Mouse (Mus musculus) large intestine, adult 2 months (tissue): ENCODE data around the gene Mrps16. TPM values are rescaled to one million over a fixed set of nuclear protein-coding genes. Genes with fewer than 3 reads are reported as not detected.

ENCODE experiments used
- DNase-seq: peaks from one replicate; pipeline ENCODE4 v3.0.0-alpha.2; 2012; ENCODE audit warnings: low read depth, low spot score
- WGBS: fragments of 180-500 bp; shearing (Covaris S2); methylation state at CpG from one replicate; pipeline ENCODE4 v1.1.7; 2018; 5-methylcytosine and 5-hydroxymethylcytosine counted together
- polyA plus RNA-seq: library from polyadenylated mRNA; depleted of rRNA; stranded (reverse); fragments of >200 nt; gene quantifications from 2 replicates; pipeline ENCODE4 v1.2.3, GENCODE M21; 2012; rRNA removed

The Mrps16 gene
- polyA plus RNA-seq: 40.4 and 46.0 TPM in 2 replicates

DNA sequence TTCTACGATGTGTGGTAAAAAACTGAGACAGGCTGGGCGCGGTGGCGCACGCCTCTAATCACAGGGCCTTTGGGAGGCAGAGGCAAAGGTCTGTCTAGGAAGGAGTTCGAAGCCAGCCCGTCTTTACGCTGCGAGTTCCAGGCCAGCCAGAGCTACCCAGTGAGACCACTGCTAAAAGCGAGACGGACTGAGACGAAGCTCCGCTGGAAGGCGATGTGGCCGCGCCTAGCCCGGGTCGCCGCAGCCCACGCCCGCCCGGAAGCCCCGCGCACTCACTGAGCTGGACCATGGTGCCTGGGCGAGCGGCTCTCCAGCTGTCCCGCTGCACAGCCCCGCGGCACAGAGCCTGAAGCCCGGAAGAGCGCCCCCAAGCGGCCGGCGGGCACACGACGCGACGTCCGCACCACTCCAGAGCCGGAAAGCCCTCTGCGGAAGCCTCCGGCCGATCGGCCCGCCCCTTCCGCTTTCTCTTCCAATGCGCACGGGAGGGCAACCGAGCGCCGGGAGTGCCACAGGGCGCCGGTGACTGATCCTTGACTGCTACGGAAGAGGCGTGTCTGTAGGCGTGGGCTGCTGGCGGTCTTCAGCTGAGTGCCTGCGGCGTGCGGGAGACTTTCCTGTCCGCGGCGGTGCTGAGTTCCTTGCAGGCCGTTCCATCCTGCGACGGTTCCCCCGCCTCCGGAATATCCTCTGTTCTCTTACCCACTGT lies at the start of gene Mrps16:
Gene Mrps16, minus strand, starts transcription at position 430 of the 709 bp plus-strand sequence.
- WGBS: under 1% methylated on average over 68 of the region's 68 CpGs
- DNase-seq: peak; percentile 88

DNA sequence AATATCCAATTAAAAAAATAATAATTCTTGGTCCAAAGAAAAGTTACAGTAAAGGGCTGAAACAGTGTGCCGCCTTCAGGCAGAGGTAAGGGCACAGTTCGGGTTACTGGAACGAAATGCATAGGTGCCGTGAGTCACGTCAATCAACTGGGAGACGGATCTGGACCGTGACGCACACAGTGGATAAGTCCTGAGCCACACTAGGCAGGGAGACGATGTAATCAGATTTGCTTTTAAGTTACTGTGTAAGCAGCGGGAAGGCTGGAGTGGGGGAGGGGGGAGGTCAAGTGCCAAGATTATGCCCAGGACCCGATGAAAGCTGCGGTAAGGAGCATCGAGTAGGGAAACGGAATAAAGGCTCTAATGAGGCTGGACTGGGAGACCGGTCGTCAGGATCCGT lies 48.8 kb upstream of the Mrps16 start:
- WGBS: 79% methylated on average over 17 of the region's 17 CpGs
- DNase-seq: no peak

DNA sequence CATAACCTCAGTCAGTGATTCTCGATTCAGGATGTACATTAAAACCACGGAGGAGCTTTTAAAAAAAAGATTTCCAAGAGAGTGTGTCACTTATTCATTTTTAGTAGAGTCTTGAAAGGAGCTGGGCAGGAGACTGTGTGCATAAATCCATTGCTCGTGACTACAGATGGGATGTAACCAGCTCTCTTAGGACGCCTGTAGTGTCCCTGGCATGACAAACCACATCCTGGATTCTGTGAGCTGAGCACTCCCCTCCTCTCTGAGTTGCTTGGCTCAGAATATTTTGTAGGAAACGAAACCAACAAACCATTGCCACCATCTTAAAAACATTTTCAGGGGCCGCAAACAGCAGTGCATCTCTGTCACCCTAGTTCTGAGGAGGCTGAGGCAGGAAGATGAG lies 43.5 kb upstream of the Mrps16 start:
- WGBS: 60% methylated on average over 6 of the region's 6 CpGs
- DNase-seq: no peak

DNA sequence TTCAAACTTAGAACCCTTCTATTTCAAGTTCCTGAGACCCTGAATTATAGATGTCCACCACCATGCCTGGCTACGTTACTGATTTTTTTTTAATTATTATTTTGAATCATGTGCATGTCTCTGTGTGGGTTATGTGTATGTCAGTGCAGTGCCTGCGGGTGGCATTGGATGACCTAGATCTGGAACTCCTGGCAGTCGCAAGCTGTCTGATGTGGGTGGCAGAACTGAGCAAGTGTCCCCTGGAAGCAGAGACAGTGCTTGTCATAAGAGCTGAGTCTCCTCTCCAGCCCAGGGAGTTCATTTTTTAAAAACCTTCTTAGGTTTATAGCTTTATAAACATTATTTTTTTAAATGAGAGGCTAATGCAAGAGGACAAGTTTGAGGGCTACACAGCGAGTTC lies 39.0 kb upstream of the Mrps16 start:
- WGBS: 83% methylated on average over 4 of the region's 4 CpGs
- no peak for DNase-seq

DNA sequence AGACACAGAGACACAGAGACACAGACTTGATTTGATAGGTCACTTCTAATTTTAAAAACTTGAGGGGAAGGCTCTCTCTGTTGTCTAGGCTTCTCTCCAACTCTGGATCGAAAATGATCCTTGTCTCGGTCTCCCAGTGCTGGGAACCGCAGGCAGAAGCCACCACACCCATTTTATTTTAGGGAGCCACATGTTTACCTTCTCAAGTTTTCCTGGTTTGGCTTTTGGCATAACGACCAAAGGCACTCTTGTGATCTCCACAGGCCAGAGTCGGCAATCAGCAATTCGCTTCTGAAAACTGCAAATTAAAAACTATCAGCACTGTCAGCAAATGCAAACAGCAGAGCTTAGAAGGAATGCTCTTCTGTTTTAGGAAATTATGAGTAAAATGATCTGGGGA lies 38.3 kb upstream of the Mrps16 start:
- DNase-seq: no peak
- WGBS: 15% methylated on average over 6 of the region's 6 CpGs

DNA sequence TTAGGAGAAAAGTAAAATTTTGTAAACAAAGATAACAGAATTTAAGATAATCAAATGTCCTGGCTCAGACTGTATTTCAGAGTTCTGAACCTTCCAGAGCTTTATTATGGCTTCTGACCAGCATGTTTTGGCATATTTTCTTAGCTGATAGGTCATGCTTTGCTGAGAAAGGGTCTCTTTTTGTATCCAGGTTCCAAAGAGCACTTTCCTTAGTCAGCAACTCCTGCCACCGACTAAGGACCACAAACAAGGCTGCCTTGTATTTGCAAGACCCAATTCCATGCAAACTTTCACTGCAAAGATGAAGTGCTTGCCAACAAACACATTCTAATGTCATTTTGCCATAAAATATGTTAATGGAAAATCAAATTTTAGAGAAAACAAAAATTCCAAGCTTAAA lies 36.4 kb upstream of the Mrps16 start:
- WGBS: 39% methylated on average over 1 of the region's 1 CpGs
- no peak for DNase-seq

DNA sequence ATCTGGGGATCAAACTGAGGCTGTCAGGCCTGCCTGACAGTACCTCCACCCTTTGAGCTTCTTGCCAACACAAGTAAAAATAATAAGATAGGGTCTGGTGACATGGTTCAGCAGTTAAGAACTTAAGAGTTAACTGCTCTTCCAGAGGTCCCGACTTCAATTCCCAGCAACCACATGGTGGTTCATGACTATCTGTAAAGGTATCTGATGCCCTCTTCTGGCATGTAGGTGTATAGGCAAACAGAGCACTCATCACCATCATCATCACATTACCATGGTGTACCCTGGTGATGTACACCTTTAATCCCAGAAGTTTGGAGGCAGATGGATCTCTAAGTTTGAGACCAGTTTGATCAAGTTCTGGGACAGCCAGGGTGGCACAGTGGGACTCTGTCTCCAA lies 35.2 kb upstream of the Mrps16 start:
- DNase-seq: no peak
- 40% methylated on average over 1 of the region's 1 CpGs for whole genome bisulfite sequencing

DNA sequence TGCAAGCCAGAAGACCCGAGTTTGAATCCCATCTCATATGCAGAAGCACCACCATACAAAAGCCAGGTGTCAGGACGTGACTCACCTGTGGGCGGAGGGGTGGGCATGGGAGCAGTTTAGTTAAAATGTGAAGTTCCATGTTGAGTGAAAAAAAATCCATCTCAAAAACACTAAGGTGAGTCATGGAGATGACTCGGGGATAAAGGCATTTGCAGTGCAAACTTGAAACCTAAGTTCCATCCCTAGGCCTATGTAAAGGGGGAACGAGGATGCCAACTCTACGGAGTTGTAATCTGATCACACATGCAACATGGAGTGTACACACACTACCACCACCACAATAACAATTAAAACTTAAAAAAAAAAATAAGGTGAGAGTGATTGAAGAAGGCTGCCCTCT lies 29.6 kb upstream of the Mrps16 start:
- WGBS: 87% methylated on average over 6 of the region's 6 CpGs
- DNase-seq: no peak

DNA sequence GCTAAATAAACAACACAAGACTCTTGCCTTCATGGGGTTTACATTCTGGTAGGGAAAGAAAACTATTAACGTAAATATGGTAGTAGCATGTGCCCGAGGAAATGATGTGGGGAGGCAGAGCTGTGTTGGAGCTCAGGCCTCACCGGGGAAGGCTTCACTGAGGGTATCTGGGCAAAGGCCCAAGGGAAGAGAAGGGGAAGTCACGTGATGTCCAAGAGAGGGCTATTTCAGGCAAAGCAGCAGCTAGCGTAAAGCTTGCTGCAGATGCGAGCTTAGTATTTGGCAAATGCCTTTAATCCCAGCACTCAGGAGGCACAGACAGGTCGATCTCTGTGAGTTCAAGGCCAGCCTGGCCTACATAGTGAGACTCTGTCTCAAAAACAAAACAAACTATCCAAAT lies 28.8 kb upstream of the Mrps16 start:
- 60% methylated on average over 7 of the region's 7 CpGs for WGBS
- DNase-seq: no peak

DNA sequence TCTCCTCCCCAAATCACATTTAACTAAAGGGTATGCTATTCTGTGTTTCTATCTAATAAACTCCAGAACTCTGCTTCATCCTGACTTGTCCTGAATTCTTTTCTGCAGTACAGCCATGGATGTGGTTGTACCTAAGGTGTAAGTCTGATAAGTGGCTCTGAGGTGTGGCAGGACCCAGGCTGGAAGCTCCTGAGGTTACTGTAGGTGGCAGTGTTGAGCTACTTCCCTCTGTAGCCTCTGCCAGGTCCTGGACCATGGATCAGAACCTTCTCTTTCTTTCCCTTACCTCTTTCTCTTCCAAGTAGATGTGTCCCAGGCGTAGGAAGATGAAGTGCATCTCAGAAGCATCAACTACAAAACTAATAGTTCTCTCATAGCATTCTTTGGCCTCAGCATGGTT lies 6.6 kb upstream of the Mrps16 start:
- WGBS: 76% methylated on average over 1 of the region's 1 CpGs
- DNase-seq: no peak

DNA sequence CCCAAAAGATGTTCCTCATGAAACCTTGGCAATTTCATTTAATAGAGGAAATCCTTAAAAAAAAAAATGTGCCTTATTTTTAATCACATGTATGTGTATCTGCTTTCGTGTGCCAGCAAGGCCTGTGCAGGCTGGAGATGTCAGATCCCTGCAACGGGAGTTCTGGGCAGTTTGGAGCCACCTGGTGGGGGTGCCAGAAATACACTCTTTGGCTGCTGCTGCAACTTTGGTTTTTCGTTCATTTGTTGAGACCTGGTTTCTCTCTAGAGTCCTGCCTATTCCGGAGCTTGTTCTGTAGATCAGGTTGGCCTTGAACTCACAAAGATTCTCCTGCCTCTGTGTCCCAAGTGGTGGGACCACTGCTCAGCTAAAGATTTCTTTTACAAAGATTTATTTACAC lies 5.4 kb upstream of the Mrps16 start:
- no peak for DNase-seq
- WGBS: 37% methylated on average over 4 of the region's 4 CpGs

DNA sequence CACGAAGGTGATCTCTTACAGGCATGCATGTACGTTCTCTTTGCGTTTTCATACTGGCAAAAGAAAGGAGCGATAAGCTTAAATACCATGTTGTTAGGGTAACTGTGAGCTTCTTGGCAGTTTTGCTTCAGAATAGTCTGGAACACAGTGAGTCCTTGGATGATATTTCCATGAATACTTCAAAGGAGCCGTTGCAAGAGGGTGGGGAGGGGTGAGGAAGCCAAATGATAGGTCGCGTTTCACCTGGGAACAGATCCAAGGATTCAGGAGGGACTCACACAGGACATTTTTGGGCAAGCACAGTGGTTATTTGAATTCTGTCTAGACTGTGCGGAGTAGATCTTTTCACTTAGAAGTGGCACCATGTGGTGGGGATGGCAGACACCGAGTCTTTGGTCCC lies 3.8 kb upstream of the Mrps16 start:
- no peak for DNase-seq
- WGBS: 69% methylated on average over 9 of the region's 9 CpGs

DNA sequence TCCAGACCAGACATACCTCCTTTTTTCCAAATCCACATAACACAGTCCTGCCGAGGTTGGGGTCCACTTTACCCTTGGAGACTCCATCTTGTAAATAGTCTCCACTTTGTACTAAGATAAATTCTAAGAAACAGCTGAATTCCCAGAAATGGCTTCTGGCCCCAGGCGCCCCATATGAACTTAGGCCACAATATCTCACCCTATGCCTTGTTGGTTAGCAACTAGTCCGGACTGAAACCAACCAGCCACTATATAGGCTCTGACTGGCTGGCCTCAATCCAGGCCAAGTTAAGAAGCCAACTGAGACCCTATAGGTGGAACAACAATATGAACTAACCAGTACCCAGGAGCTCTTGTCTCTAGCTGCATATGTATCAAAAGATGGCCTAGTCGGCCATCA lies 1.1 kb downstream of the Mrps16 start:
- no peak for DNase-seq
- 77% methylated on average over 4 of the region's 4 CpGs for WGBS

DNA sequence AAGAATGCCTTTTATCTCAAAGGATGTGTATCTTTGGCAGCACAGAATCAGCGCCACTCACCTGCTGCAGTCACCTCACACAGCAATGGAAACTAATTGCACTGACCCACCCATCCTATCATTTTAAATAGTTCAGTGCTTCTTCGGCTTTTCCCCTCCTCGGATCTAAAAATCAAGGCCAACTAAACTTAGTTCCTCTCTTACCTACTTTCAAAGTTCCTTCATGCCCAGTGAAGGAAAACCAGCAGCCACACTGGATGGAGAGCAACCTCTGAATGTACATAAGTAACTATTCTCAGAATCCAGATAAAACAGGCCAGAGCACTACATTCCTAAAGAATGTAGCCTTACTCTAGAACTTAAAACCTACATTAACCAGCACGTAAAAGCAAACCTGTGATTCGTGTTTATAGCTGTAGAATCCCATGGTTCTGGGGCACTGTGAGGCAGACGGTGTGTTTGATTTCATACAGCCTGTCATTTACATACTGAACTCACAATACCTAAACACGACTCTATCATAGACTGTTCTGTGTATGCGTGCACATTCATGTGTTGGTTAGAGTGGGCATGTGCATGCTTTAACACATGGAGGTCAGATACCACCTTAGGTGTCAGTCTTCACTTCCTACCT lies 3.9 kb downstream of the Mrps16 start:
- 69% methylated on average over 8 of the region's 8 CpGs for WGBS
- DNase-seq: no peak

DNA sequence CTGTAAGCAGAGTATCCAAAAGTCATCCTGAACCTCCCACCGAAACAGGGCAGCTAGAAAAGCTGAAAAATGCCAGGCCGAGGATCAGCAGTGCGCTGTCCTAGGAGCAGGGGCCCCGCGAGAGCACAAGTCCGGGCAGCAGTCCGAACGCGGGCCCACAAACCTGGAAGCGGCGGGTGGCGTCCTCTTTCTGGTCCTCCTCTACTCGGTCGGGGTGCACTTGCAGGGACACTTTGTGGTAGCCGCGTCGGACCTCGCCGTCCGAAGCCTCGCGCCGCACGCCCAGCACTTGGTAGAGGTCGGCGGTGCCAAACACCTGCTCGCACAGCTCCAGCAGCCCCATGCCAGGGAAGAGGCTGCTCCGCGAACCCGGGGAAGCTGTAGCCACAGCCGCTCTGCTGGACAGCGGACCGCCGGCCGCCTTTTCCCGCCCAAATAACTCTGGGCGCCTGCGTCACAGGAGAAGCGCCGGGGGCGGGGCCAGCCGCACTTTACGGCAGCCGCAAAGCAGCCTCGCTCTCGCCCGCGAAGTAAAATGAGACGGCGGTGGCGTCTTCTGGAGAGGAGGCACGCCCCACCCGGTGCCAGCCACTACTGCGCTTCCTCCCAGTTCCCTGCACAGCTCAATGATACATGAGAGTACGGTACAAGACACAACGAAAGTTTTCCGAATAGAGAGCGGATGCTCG lies 4.8 kb downstream of the Mrps16 start, which contains the start of gene Dnajc9:
Gene Dnajc9, minus strand, starts transcription at position 470 of the 689 bp plus-strand sequence.
- DNase-seq: peak; percentile 57
- under 1% methylated on average over 59 of the region's 59 CpGs for WGBS

DNA sequence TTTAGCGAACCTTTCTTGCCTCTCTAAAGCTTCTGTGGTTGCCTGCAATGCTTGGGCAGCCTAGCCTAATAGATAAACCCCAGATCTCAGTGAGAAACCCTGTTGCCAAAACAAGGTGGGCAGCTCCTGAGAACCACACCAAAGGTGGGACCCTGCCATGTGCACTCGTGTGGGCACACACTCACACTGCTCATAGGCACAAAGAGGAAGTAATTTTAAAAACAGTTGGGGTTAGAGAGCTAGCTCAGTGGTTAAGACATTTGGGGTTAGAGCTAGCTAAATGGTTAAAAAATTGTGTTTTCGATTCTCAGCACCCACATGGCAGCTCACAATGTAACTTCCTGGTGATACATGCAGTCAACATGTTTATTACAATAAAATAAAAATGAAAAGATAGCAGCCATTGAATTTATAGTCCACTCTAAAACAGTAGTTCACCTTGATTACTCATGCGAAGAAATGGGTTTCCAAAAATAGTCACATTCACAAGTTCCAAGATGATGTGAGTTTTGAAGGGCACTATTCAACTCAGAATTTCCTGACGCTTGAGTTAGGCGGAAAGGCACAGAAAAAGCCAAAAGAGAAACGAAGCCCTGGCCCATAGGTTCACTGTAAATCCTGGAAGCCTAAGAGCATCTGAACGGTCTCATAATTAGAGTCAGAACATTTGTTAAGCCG lies 13.5 kb downstream of the Mrps16 start:
- WGBS: 82% methylated on average over 9 of the region's 9 CpGs
- DNase-seq: no peak

DNA sequence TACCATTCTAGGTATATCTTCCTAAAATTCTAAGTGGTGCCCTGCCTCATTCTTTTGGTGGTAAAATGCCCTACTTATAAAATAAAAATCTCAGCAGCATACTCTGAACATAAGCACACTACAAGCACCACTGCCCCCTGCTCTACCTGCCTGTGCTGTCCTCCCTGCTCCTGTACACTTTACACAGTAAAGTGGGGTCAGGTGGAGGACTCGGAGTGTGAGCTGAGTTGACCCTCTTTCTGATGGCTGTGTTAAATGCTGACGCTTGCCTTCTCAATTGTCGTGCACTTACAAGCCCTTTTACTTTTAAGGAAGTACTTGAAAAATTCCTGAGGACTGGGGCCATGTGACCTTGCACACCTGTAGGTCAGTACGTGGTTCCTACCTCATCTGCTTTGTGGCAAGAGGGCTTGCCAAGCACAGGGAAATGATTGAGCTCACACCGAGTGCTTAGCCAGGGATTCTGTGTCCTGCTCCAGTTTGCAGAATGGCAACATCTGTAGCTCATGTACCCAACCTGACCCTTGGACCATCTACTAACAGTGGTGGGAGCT lies 14.3 kb downstream of the Mrps16 start:
- no peak for DNase-seq
- 72% methylated on average over 5 of the region's 5 CpGs for WGBS

DNA sequence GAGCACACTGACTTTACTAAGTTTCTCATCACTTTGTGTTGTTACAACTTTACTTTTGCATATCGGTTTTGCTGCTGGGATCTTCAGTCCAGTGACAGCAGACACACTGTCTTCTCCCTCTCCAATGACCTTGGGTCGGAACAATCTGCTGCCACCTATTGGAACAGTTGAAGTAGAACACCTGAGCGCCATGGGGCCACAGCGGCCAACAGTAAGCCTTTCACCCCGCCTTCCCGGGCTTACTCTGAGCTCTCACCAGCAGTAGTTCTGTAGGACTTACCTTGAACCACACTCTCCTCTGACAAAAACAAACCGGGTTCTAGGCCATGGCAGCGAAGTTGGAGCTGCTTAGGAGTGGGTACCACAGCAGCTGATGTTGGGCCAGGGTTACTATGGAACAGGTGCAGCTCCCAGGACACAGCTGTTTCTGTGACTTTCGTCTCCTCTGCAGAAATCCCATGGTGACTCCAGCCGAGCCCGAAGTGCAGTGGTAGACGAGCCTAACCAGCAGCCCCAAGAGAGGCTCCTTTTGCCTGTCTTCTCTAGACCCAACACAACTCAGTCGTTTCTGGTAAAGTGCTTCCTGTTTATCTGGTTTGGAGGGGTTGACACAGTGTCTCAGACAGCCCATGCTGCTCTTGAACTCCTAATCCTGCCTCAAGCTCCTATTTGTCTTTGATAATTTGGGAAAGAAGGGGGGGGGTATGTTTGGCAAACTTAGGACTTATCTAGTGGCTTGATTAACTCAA lies 14.9 kb downstream of the Mrps16 start:
- 24% methylated on average over 13 of the region's 13 CpGs for WGBS
- no peak for DNase-seq

DNA sequence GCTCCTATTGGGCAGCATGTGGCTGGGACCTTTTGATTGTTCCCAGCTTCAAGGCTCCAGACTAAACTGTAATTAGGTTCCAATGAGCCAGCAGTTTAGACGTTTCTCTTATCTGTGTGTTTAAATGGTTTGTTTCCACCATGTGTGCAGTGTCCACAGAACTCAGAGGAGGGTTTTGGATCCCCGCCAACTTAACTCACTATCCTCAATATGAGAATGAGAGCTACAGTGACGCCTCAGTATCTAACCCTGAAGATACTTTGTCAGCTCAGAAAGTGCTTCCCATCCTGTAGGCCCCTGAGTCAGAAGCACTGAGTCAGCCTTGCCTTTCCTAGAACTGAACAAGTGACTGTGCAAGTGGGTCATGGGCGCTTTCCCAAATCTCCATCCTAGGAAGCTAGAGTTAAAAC lies 16.3 kb downstream of the Mrps16 start:
- 49% methylated on average over 4 of the region's 4 CpGs for WGBS

More for the DNA sequence above, 16.3 kb downstream of the Mrps16 start:
- DNase-seq: no peak
